Mouse (Mus musculus): ENCODE measurements around the gene Gpat2. TPM values are rescaled to one million over a fixed set of nuclear protein-coding genes. Genes with fewer than 3 reads are reported as not detected.

Gpat2 gene
- 0.16 and 0.40 TPM in 2 replicates for polyA plus RNA-seq (2014; fragmentation: Nextera tagmentation; extraction: Ambion mirVana)

DNA sequence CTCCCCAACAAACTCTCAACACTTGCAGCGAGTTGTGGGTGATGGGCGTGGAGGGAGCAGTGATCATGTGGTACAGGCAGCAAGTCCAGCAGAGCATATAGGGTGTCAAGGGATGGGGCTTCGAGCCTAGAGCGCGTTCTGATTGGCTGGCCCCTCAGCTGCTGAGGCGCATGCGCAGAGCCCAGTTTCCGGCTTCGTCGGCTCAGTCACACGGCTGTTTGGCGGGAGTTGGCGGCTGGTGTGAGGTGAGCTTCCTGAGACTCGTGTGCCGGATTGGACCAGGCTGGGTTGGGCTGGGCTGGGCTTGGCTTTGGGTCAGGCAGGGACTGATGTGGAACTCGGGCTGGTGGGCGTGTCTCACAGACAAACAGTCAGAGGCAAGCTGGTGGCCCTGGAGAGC, at the start of gene Gpat2:
Gene Gpat2 (plus strand): TSS at position 223 of the 400 bp plus-strand sequence.
- no peaks in the 10 kb centered on the region for H3K36me3 ChIP-seq (ENCODE audit: control insufficient read depth, insufficient read depth, low read length)
- no peak within 1 kb of the TSS for H3K4me3 ChIP-seq (ENCODE audit: low read depth, low read length)
- no peak within 1 kb of the TSS for H3K27ac ChIP-seq (ENCODE audit: low read depth, low read length)
- no peak for ATAC-seq (replicated peaks; ENCODE audit: low FRiP score)
- no peaks in the 10 kb centered on the region for H3K27me3 ChIP-seq (ENCODE audit: control insufficient read depth, insufficient read depth, low read length)
- H3K9me3 ChIP-seq (ENCODE audit: control insufficient read depth, low read length): no peaks in the 10 kb centered on the region
- 87% methylated on average over 17 of the region's 17 CpGs for WGBS
- H3K4me1 ChIP-seq (replicated peaks; ENCODE audit: control insufficient read depth, insufficient read depth, low read length): no peaks in the 10 kb centered on the region
- H3K9ac ChIP-seq (ENCODE audit: low read length): no peak within 1 kb of the TSS
- no peak within 1 kb of the TSS for H3K4me2 ChIP-seq (ENCODE audit: low read depth, low read length, severe bottlenecking)
- no peak for DNase-seq (ENCODE audit: low spot score)

DNA sequence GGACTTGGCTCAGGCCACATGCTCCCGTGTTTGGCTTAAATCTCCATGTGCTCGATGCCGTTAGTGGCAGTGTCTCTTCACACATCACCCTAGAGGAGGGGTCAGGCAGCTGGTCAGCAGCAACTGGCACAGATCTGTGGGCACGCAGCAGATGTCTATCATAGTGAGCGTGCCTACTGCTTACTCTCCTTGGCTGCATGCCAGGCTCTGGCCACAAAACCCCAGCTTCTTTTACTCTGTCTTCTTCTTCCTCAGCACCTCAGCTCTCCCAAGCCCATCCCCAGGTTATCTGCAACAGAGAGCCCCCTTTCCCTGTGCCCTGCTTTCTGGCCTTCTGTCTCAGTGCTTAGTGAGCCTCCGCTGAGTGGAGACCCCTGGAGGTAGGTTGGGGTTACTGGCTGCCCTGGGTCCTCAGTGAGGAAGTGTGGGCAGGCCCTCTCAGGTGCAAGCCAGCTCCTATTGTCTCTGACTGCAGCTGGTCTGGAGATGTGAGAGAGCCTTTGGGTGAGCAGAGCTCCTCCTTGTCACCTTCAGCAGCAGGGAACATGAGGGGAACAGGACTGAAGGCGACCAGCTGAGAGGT, 49.1 kb upstream of the Gpat2 start:
- no peak overlapping the region for H3K4me3 ChIP-seq (ENCODE audit: low read depth, low read length)
- WGBS: 59% methylated on average over 7 of the region's 7 CpGs
- H3K9me3 ChIP-seq (ENCODE audit: control insufficient read depth, low read length): no peaks in the 10 kb centered on the region
- no peaks in the 10 kb centered on the region for H3K4me1 ChIP-seq (replicated peaks; ENCODE audit: control insufficient read depth, insufficient read depth, low read length)
- H3K27ac ChIP-seq (ENCODE audit: low read depth, low read length): no peak overlapping the region
- no peak overlapping the region for H3K4me2 ChIP-seq (ENCODE audit: low read depth, low read length, severe bottlenecking)
- H3K27me3 ChIP-seq (ENCODE audit: control insufficient read depth, insufficient read depth, low read length): no peaks in the 10 kb centered on the region
- H3K9ac ChIP-seq (ENCODE audit: low read length): no peak overlapping the region
- no peak for ATAC-seq (replicated peaks; ENCODE audit: low FRiP score)
- no peak for DNase-seq (ENCODE audit: low spot score)
- H3K36me3 ChIP-seq (ENCODE audit: control insufficient read depth, insufficient read depth, low read length): no peaks in the 10 kb centered on the region

DNA sequence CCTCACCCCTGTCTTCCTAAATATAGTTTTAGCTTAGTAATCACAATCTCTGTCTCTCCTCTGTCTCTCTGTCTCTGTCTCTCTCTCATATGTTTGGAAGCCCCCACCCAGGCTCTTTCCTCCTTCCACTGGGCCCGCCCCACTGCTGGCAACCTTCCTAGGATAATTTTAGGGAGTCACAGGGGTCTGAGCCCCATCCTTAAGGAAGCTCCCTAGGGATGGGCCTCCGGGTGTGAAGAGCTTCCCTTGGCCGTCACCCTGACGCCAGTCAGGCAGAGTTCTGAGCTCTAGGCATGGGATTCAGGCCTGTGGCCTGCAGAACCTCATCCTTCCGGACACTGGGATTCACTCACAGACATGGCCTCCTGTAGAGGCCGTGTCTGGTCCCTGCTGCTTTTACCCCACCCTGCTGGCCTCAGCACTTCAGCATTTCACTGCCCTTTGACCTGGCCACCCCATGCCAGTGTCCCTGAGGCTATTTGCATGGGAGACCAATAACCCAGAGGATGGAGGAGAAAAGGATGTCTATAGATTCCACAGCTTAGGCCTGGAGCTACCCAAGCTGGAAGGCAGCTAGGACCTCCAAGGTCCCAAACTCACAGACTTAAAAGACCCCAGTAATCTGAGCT, 48.5 kb upstream of the Gpat2 start:
- H3K4me2 ChIP-seq (ENCODE audit: low read depth, low read length, severe bottlenecking): no peak overlapping the region
- H3K9me3 ChIP-seq (ENCODE audit: control insufficient read depth, low read length): no peaks in the 10 kb centered on the region
- ATAC-seq (replicated peaks; ENCODE audit: low FRiP score): no peak
- H3K9ac ChIP-seq (ENCODE audit: low read length): no peak overlapping the region
- H3K4me1 ChIP-seq (replicated peaks; ENCODE audit: control insufficient read depth, insufficient read depth, low read length): no peaks in the 10 kb centered on the region
- WGBS: 79% methylated on average over 6 of the region's 6 CpGs
- H3K36me3 ChIP-seq (ENCODE audit: control insufficient read depth, insufficient read depth, low read length): no peaks in the 10 kb centered on the region
- H3K27ac ChIP-seq (ENCODE audit: low read depth, low read length): no peak overlapping the region
- H3K27me3 ChIP-seq (ENCODE audit: control insufficient read depth, insufficient read depth, low read length): no peaks in the 10 kb centered on the region
- DNase-seq (ENCODE audit: low spot score): no peak
- no peak overlapping the region for H3K4me3 ChIP-seq (ENCODE audit: low read depth, low read length)

GRCm38 (mm10) chr2:127377942-127378610, 46.9 kb upstream of the Gpat2 start:
- ATAC-seq (replicated peaks; ENCODE audit: low FRiP score) (0 out of 2 replicates have a peak, but pooled peaks have one; percentile 30), DNase-seq (ENCODE audit: low spot score) (no peak)
- Histone ChIP-seq H3K4me2 (ENCODE audit: low read depth, low read length, severe bottlenecking) (no peak overlapping the region), H3K27me3 (ENCODE audit: control insufficient read depth, insufficient read depth, low read length) (no peaks in the 10 kb centered on the region), H3K4me1 (replicated peaks; ENCODE audit: control insufficient read depth, insufficient read depth, low read length) (no peaks in the 10 kb centered on the region), H3K36me3 (ENCODE audit: control insufficient read depth, insufficient read depth, low read length) (no peaks in the 10 kb centered on the region), H3K9me3 (ENCODE audit: control insufficient read depth, low read length) (no peaks in the 10 kb centered on the region), H3K9ac (ENCODE audit: low read length) (no peak overlapping the region), H3K4me3 (ENCODE audit: low read depth, low read length) (no peak overlapping the region), H3K27ac (ENCODE audit: low read depth, low read length) (no peak overlapping the region)
- 68% methylated on average over 7 of the region's 7 CpGs for WGBS

- DNase-seq (ENCODE audit: low spot score): no peak
- Histone ChIP-seq H3K4me1 (replicated peaks; ENCODE audit: control insufficient read depth, insufficient read depth, low read length) (no peaks in the 10 kb centered on the region), H3K27ac (ENCODE audit: low read depth, low read length) (no peak overlapping the region), H3K9ac (ENCODE audit: low read length) (no peak overlapping the region), H3K9me3 (ENCODE audit: control insufficient read depth, low read length) (no peaks in the 10 kb centered on the region), H3K4me3 (ENCODE audit: low read depth, low read length) (no peak overlapping the region), H3K4me2 (ENCODE audit: low read depth, low read length, severe bottlenecking) (no peak overlapping the region), H3K27me3 (ENCODE audit: control insufficient read depth, insufficient read depth, low read length) (no peaks in the 10 kb centered on the region), H3K36me3 (ENCODE audit: control insufficient read depth, insufficient read depth, low read length) (no peaks in the 10 kb centered on the region)
- 74% methylated on average over 7 of the region's 7 CpGs for WGBS
- ATAC-seq (replicated peaks; ENCODE audit: low FRiP score): no peak
These were observed 46.4 kb upstream of the Gpat2 start for GRCm38 (mm10) chr2:127378611-127378990.

- Histone ChIP-seq H3K36me3 (ENCODE audit: control insufficient read depth, insufficient read depth, low read length) (no peaks in the 10 kb centered on the region), H3K4me1 (replicated peaks; ENCODE audit: control insufficient read depth, insufficient read depth, low read length) (no peaks in the 10 kb centered on the region), H3K27me3 (ENCODE audit: control insufficient read depth, insufficient read depth, low read length) (no peaks in the 10 kb centered on the region), H3K9ac (ENCODE audit: low read length) (no peak overlapping the region), H3K27ac (ENCODE audit: low read depth, low read length) (no peak overlapping the region), H3K4me3 (ENCODE audit: low read depth, low read length) (no peak overlapping the region), H3K4me2 (ENCODE audit: low read depth, low read length, severe bottlenecking) (no peak overlapping the region), H3K9me3 (ENCODE audit: control insufficient read depth, low read length) (no peaks in the 10 kb centered on the region)
- ATAC-seq (replicated peaks; ENCODE audit: low FRiP score) (no peak), DNase-seq (ENCODE audit: low spot score) (no peak)
- 89% methylated on average over 3 of the region's 3 CpGs for WGBS
These were observed 45.7 kb upstream of the Gpat2 start for GRCm38 (mm10) chr2:127379250-127379649.

DNA sequence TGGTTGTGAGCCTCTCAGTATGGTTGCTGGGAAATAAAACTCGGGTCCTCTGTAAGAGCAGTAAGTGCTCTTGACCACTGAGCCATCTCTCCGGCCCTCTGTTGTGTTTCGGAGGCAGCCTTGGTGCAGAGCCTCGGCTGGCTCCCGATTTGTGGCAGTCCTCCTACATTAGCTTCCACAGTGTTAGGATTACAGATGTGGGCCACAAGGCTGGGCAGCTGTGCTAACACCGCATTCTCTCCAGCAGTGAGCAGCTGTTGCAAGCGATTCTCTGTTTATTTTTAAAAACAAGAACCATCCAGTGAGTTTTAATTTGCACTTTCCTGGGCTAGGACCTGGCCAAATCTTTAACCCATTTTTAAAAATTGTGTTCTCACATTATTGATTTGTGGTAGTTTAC, 41.1 kb upstream of the Gpat2 start:
- H3K27ac ChIP-seq (ENCODE audit: low read depth, low read length): no peak overlapping the region
- H3K4me3 ChIP-seq (ENCODE audit: low read depth, low read length): no peak overlapping the region
- no peak overlapping the region for H3K9ac ChIP-seq (ENCODE audit: low read length)
- no peaks in the 10 kb centered on the region for H3K36me3 ChIP-seq (ENCODE audit: control insufficient read depth, insufficient read depth, low read length)
- H3K4me1 ChIP-seq (replicated peaks; ENCODE audit: control insufficient read depth, insufficient read depth, low read length): no peaks in the 10 kb centered on the region
- WGBS: 75% methylated on average over 7 of the region's 7 CpGs
- DNase-seq (ENCODE audit: low spot score) (no peak), ATAC-seq (replicated peaks; ENCODE audit: low FRiP score) (no peak)
- H3K4me2 ChIP-seq (ENCODE audit: low read depth, low read length, severe bottlenecking): no peak overlapping the region
- no peaks in the 10 kb centered on the region for H3K9me3 ChIP-seq (ENCODE audit: control insufficient read depth, low read length)
- no peaks in the 10 kb centered on the region for H3K27me3 ChIP-seq (ENCODE audit: control insufficient read depth, insufficient read depth, low read length)

DNA sequence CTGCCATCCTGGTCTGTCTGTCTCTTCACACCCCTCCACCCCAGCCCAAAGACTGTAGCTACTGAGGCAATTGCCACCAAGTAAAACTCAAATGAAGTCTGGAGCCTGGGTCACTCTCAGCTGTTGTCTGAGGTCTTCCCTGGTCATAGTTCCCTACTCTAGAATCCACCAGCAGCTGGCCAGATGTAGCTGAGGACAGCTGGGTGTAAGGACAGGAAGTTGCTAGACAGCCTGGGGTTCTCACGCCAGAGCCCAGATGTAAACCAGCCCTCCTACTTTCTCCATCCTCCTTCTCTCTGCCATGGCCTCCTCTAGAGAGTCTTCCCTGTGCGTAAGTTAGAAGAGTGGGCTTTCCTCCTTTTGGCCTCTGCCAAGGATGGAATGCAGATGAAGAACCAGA, 37.5 kb upstream of the Gpat2 start:
- 89% methylated on average over 2 of the region's 2 CpGs for WGBS
- Histone ChIP-seq H3K9ac (ENCODE audit: low read length) (no peak overlapping the region), H3K4me2 (ENCODE audit: low read depth, low read length, severe bottlenecking) (no peak overlapping the region)

More for the DNA sequence above, 37.5 kb upstream of the Gpat2 start:
- ATAC-seq (replicated peaks; ENCODE audit: low FRiP score) (no peak), DNase-seq (ENCODE audit: low spot score) (no peak)
- no peaks in the 10 kb centered on the region for H3K27me3 ChIP-seq (ENCODE audit: control insufficient read depth, insufficient read depth, low read length)
- no peak overlapping the region for H3K4me3 ChIP-seq (ENCODE audit: low read depth, low read length)
- H3K4me1 ChIP-seq (replicated peaks; ENCODE audit: control insufficient read depth, insufficient read depth, low read length): no peaks in the 10 kb centered on the region
- no peaks in the 10 kb centered on the region for H3K9me3 ChIP-seq (ENCODE audit: control insufficient read depth, low read length)
- H3K27ac ChIP-seq (ENCODE audit: low read depth, low read length): no peak overlapping the region
- H3K36me3 ChIP-seq (ENCODE audit: control insufficient read depth, insufficient read depth, low read length): no peaks in the 10 kb centered on the region

Data from forebrain, embryonic 11.5 days (tissue).